Mouse (Mus musculus): ENCODE measurements around the gene Taf8.
"Not testable (repeated sequence)": the region's sequence is repeated elsewhere in the genome, so short reads cannot be mapped to it uniquely, and the experiment has no call there.

Gene Taf8

GRCm38 (mm10) chr17:47516232-47516631 lies 14.1 kb upstream of the Taf8 start:
- no peak for DNase-seq (ENCODE audit: low spot score)

GRCm38 (mm10) chr17:47515180-47515844 lies 13.2 kb upstream of the Taf8 start:
- no peak for DNase-seq (ENCODE audit: low spot score)

GRCm38 (mm10) chr17:47512956-47513775 lies 11.1 kb upstream of the Taf8 start:
- no peak for DNase-seq (ENCODE audit: low spot score)

- peak; percentile 97 for DNase-seq (ENCODE audit: low spot score)
Observed at GRCm38 (mm10) chr17:47511111-47512020, 9.3 kb upstream of the Taf8 start.

GRCm38 (mm10) chr17:47509031-47509705 lies 7.1 kb upstream of the Taf8 start:
- no peak for DNase-seq (ENCODE audit: low spot score)

- no peak for DNase-seq (ENCODE audit: low spot score)
Observed at GRCm38 (mm10) chr17:47508012-47508608, 6.0 kb upstream of the Taf8 start.

- no peak for DNase-seq (ENCODE audit: low spot score)
Observed at GRCm38 (mm10) chr17:47507523-47507922, 5.4 kb upstream of the Taf8 start.

- DNase-seq (ENCODE audit: low spot score): no peak
Observed at GRCm38 (mm10) chr17:47506697-47507096, 4.6 kb upstream of the Taf8 start.

- no peak for DNase-seq (ENCODE audit: low spot score)
Observed at GRCm38 (mm10) chr17:47506042-47506441, 4.0 kb upstream of the Taf8 start.

- no peak for DNase-seq (ENCODE audit: low spot score)
Observed at GRCm38 (mm10) chr17:47505566-47505965, 3.5 kb upstream of the Taf8 start.

GRCm38 (mm10) chr17:47504941-47505346 lies 2.9 kb upstream of the Taf8 start, which contains the start of gene Ccnd3:
Gene Ccnd3, plus strand, starts transcription at chr17:47505051.
- DNase-seq (ENCODE audit: low spot score): peak; percentile 63

GRCm38 (mm10) chr17:47504228-47504627 lies 2.1 kb upstream of the Taf8 start:
- no peak for DNase-seq (ENCODE audit: low spot score)

GRCm38 (mm10) chr17:47503689-47504088 lies 1.6 kb upstream of the Taf8 start:
- DNase-seq (ENCODE audit: low spot score): no peak

- not testable (repeated sequence) for DNase-seq (ENCODE audit: low spot score)
Observed at GRCm38 (mm10) chr17:47502707-47503045, 584 bp upstream of the Taf8 start.

- no peak for DNase-seq (ENCODE audit: low spot score)
Observed at GRCm38 (mm10) chr17:47501531-47501930, 561 bp downstream of the Taf8 start.

GRCm38 (mm10) chr17:47494132-47494531 lies 8.0 kb downstream of the Taf8 start:
- no peak for DNase-seq (ENCODE audit: low spot score)

GRCm38 (mm10) chr17:47493653-47494052 lies 8.4 kb downstream of the Taf8 start:
- no peak for DNase-seq (ENCODE audit: low spot score)

GRCm38 (mm10) chr17:47492731-47493130 lies 9.4 kb downstream of the Taf8 start:
- DNase-seq (ENCODE audit: low spot score): no peak

GRCm38 (mm10) chr17:47490791-47491190 lies 11.3 kb downstream of the Taf8 start:
- no peak for DNase-seq (ENCODE audit: low spot score)

GRCm38 (mm10) chr17:47485791-47486190 lies 16.3 kb downstream of the Taf8 start:
- DNase-seq (ENCODE audit: low spot score): no peak

- no peak for DNase-seq (ENCODE audit: low spot score)
Observed at GRCm38 (mm10) chr17:47484993-47485392, 17.1 kb downstream of the Taf8 start.
